Mouse (Mus musculus) lung, postnatal 14 days (tissue): ENCODE measurements around the gene Tas1r3.
A peak's percentile ranks its signal among the peaks of the same experiment; 100 is the strongest.

Experiments used
- DNase-seq: peaks from one replicate; pipeline ENCODE4 v3.0.0; 2021

Tas1r3 gene

GRCm38 (mm10) chr4:155886330-155886729 lies 23.2 kb upstream of the Tas1r3 start:
- DNase-seq, result no peak

GRCm38 (mm10) chr4:155883587-155883986 lies 20.4 kb upstream of the Tas1r3 start:
- DNase-seq, result no peak

GRCm38 (mm10) chr4:155871404-155871803 lies 8.2 kb upstream of the Tas1r3 start:
- DNase-seq, result no peak

- DNase-seq, result peak; percentile 97
Observed at GRCm38 (mm10) chr4:155869317-155870033, 6.3 kb upstream of the Tas1r3 start, which contains the start of the genes Cptp and Ints11. Gene Cptp (minus strand): TSS chr4:155869440. Gene Ints11 (plus strand): TSS chr4:155869546.

- peak; percentile 30 for DNase-seq
Observed at GRCm38 (mm10) chr4:155868614-155869298, 5.6 kb upstream of the Tas1r3 start.

GRCm38 (mm10) chr4:155861787-155862186 lies 1.4 kb downstream of the Tas1r3 start:
- DNase-seq, result no peak

- peak; percentile 51 for DNase-seq
Observed at GRCm38 (mm10) chr4:155859318-155859717, 3.8 kb downstream of the Tas1r3 start.

GRCm38 (mm10) chr4:155856881-155857280 lies 6.3 kb downstream of the Tas1r3 start:
- DNase-seq, result no peak

GRCm38 (mm10) chr4:155856071-155856470 lies 7.1 kb downstream of the Tas1r3 start:
- no peak for DNase-seq

GRCm38 (mm10) chr4:155854991-155855390 lies 8.2 kb downstream of the Tas1r3 start:
- no peak for DNase-seq

GRCm38 (mm10) chr4:155853421-155853820 lies 9.7 kb downstream of the Tas1r3 start:
- no peak for DNase-seq

GRCm38 (mm10) chr4:155851951-155852411 lies 11.2 kb downstream of the Tas1r3 start:
- no peak for DNase-seq

- no peak for DNase-seq
Observed at GRCm38 (mm10) chr4:155851368-155851767, 11.8 kb downstream of the Tas1r3 start.

- DNase-seq, result no peak
Observed at GRCm38 (mm10) chr4:155849792-155850451, 13.2 kb downstream of the Tas1r3 start.

GRCm38 (mm10) chr4:155849391-155849790 lies 13.8 kb downstream of the Tas1r3 start:
- no peak for DNase-seq

- DNase-seq, result no peak
Observed at GRCm38 (mm10) chr4:155848434-155849095, 14.6 kb downstream of the Tas1r3 start.

GRCm38 (mm10) chr4:155847591-155848352 lies 15.4 kb downstream of the Tas1r3 start:
- DNase-seq, result peak; percentile 44

GRCm38 (mm10) chr4:155846871-155847578 lies 16.1 kb downstream of the Tas1r3 start, which contains the start of gene Dvl1:
Gene Dvl1 (plus strand): TSS chr4:155847402.
- peak; percentile 97 for DNase-seq

GRCm38 (mm10) chr4:155843231-155843630 lies 19.9 kb downstream of the Tas1r3 start:
- no peak for DNase-seq

- DNase-seq, result no peak
Observed at GRCm38 (mm10) chr4:155841651-155842270, 21.4 kb downstream of the Tas1r3 start.

GRCm38 (mm10) chr4:155841003-155841454 lies 22.1 kb downstream of the Tas1r3 start:
- DNase-seq, result peak; percentile 69
